ENCODE assay signal across 8 mouse cellular contexts in genomic region chr5:27790086-27790909, GRCm38 (mm10). TPM values are rescaled to one million over a fixed set of nuclear protein-coding genes. Genes with fewer than 3 reads are reported as not detected.
A peak's percentile ranks its signal among the peaks of the same experiment; 100 is the strongest.
DNase-seq lines count a peak whose midpoint lies in the region; ATAC-seq and TF ChIP-seq lines count a peak whose summit lies in the region.

No protein-coding gene starts in this region.

- H3K27me3 ChIP-seq in liver, embryonic 14.5 days (ENCODE audit: control insufficient read depth, insufficient read depth, low read length) = no peaks in the 10 kb centered on the region

- no peaks in the 10 kb centered on the region for H3K9me3 ChIP-seq in liver, embryonic 14.5 days (ENCODE audit: control insufficient read depth, low read length)

- H3K4me1 ChIP-seq in liver, embryonic 14.5 days (replicated peaks; ENCODE audit: control insufficient read depth in 2 of 2, insufficient read depth in 2 of 2, low read length in 1 of 2) = peaks cover 5 to 17% of the 10 kb centered on the region in 2 experiments; a peak in 3 of 4 replicates

- peaks cover 39% of the 10 kb centered on the region for H3K36me3 ChIP-seq in liver, embryonic 14.5 days (replicated peaks; ENCODE audit: control insufficient read depth, insufficient read depth, low read depth)

- 31% methylated on average over 21 of the region's 21 CpGs for WGBS in liver, embryonic 14.5 days (ENCODE audit: insufficient replicate concordance)

- TF ChIP-seq EP300 in liver, embryonic 14.5 days (IDR thresholded peaks at IDR 0.05; ENCODE audit: low read depth) = no peak

- DNase-seq in heart, adult 11 months = peak; percentile 88
- DNase-seq in heart, postnatal 4 days = no peak
- DNase-seq in cerebellum, postnatal 10 days = peak; percentile 16 to 18
- peak; percentile 4 to 21 for DNase-seq in heart, postnatal 10 days
- DNase-seq in liver, embryonic 14.5 days (ENCODE audit: low read depth in 3 of 3, low spot score in 3 of 3) = no peak
- DNase-seq in skeletal muscle tissue, adult 2 months (ENCODE audit: low read depth, low spot score) = peak; percentile 9
- DNase-seq in urinary bladder, postnatal 4 days (ENCODE audit: low spot score in 2 of 2) = no peak
- no peak for DNase-seq in thymus, postnatal 14 days

- H3K4me2 ChIP-seq in liver, embryonic 14.5 days (ENCODE audit: low read depth) = peak overlapping the region; percentile 68

- H3K9ac ChIP-seq in liver, embryonic 14.5 days (replicated peaks) = peak overlapping the region; percentile 88

- ATAC-seq in liver, embryonic 14.5 days (ENCODE audit: insufficient read depth) = no peak

- H3K4me3 ChIP-seq in liver, embryonic 14.5 days (ENCODE audit: insufficient read depth in 1 of 2, low read depth in 2 of 2, low read length in 2 of 2) = peak overlapping the region; percentile 89 to 93

- peak overlapping the region; percentile 39 for H3K27ac ChIP-seq in liver, embryonic 14.5 days

- no peak for TF ChIP-seq CTCF in liver, embryonic 14.5 days (IDR thresholded peaks at IDR 0.05; ENCODE audit: low read depth)

- intact Hi-C loops in heart, postnatal 10 days (cut with DNase I) = loop anchor here (5.0 kb wide), 1 partner anchor 302 kb away; no protein-coding TSS in a partner anchor

RNA-seq across cellular contexts. Expression of gene Paxip1, which starts 1.2 kb away (rescaled TPM):
- total RNA-seq in heart, postnatal 4 days (2021) = 10 to 100 TPM; 30.4 to 31.7 TPM
- 10 to 100 TPM; 20.3 to 20.4 TPM for total RNA-seq in heart, postnatal 10 days (2021)
- polyA plus RNA-seq in liver, embryonic 14.5 days (2012; rRNA removed) = 25.6 and 26.5 TPM in 2 replicates
- 18.9 and 22.0 TPM in 2 replicates for polyA plus RNA-seq in liver, embryonic 14.5 days (2014; fragmentation: Nextera tagmentation; extraction: Ambion mirVana)

RNA-seq across cellular contexts. Expression of gene Htr5a, which starts 51.7 kb away (rescaled TPM):
- total RNA-seq in heart, postnatal 4 days (2021) = not detected
- not detected for total RNA-seq in heart, postnatal 10 days (2021)
- not detected in 2 replicates for polyA plus RNA-seq in liver, embryonic 14.5 days (2012; rRNA removed)
- polyA plus RNA-seq in liver, embryonic 14.5 days (2014; fragmentation: Nextera tagmentation; extraction: Ambion mirVana) = not detected in 2 replicates

Comparison
In these comparisons a context has a peak if more than half of its experiments do, and no peak if none do; other contexts are left out.
1. DNase-seq: peak in heart, adult 11 months (single experiment), cerebellum, postnatal 10 days (2 of 2), heart, postnatal 10 days (2 of 2) and skeletal muscle tissue, adult 2 months (single experiment); none in heart, postnatal 4 days (single experiment), liver, embryonic 14.5 days (0 of 3), urinary bladder, postnatal 4 days (0 of 2) and thymus, postnatal 14 days (single experiment).